Mouse (Mus musculus) limb, embryonic 14.5 days (tissue): ENCODE results near the gene Ksr2. TPM values are rescaled to one million over a fixed set of nuclear protein-coding genes. Genes with fewer than 3 reads are reported as not detected.

ENCODE experiments used
- ATAC-seq: fragments of 200-750 bp; cut with Nextera tagmentation; 2 replicates; pipeline ENCODE4 v1.8.0; 2017; ENCODE audit warnings: low read depth, moderate number of reproducible peaks, moderate TSS enrichment; ENCODE audit not compliant: low FRiP score
- DNase-seq: peaks from one replicate; pipeline ENCODE4 v3.0.0-alpha.2; 2015; ENCODE audit warnings: low spot score
- H3K27ac ChIP-seq: fragments of 300-500 bp; sonication (generic); replicated peaks from 2 replicates; pipeline ENCODE4 v1.5.1; 2014; ENCODE audit warnings: low read depth, mild to moderate bottlenecking, low read length, moderate library complexity, mixed read lengths
- H3K27me3 ChIP-seq: fragments of 300-500 bp; sonication (generic); 2 replicates; pipeline ENCODE4 v1.6.1; 2014; ENCODE audit warnings: low read length, mixed read lengths; ENCODE audit not compliant: control insufficient read depth, insufficient read depth
- H3K36me3 ChIP-seq: fragments of 300-500 bp; sonication (generic); 2 replicates; pipeline ENCODE4 v1.6.1; 2014; ENCODE audit warnings: mild to moderate bottlenecking, low read length, moderate library complexity, mixed read lengths; ENCODE audit not compliant: control insufficient read depth, insufficient read depth
- H3K4me1 ChIP-seq: fragments of 300-500 bp; sonication (generic); 2 replicates; pipeline ENCODE4 v1.6.1; 2014; ENCODE audit warnings: antibody characterized with exemption, low read length, mixed read lengths; ENCODE audit not compliant: control insufficient read depth, insufficient read depth
- H3K4me2 ChIP-seq: fragments of 300-500 bp; sonication (generic); replicated peaks from 2 replicates; pipeline ENCODE4 v1.6.1; 2014; ENCODE audit warnings: low read depth, mild to moderate bottlenecking, low read length, moderate library complexity; ENCODE audit not compliant: severe bottlenecking
- H3K4me3 ChIP-seq: fragments of 300-500 bp; sonication (generic); replicated peaks from 2 replicates; pipeline ENCODE4 v1.5.1; 2014; ENCODE audit warnings: low read length
- H3K9ac ChIP-seq: fragments of 300-500 bp; sonication (generic); 2 replicates; pipeline ENCODE4 v1.6.1; 2014; ENCODE audit warnings: mild to moderate bottlenecking, low read depth, low read length, moderate library complexity; ENCODE audit not compliant: severe bottlenecking
- H3K9me3 ChIP-seq: fragments of 300-500 bp; sonication (generic); 2 replicates; pipeline ENCODE4 v1.6.1; 2016; ENCODE audit warnings: low read length; ENCODE audit not compliant: control insufficient read depth
- POLR2A ChIP-seq: fragments of 200-500 bp; IDR thresholded peaks from 2 replicates; pipeline ENCODE4 v1.8.0; 2012; ENCODE audit warnings: inconsistent platforms, mild to moderate bottlenecking, moderate library complexity, borderline replicate concordance; ENCODE audit not compliant: insufficient read depth, insufficient read length; ENCODE audit errors: extremely low read depth
- WGBS: fragments of 180-500 bp; shearing (Covaris S2); extraction: QIAGEN DNeasy Blood & Tissue Kit; methylation state at CpG from one replicate; pipeline ENCODE4 v1.1.7; 2014; 5-methylcytosine and 5-hydroxymethylcytosine counted together
- polyA plus RNA-seq, 2 experiments: library from polyadenylated mRNA; depleted of rRNA in 1 of 2; stranded (reverse) in 1 of 2; unstranded in 1 of 2; fragments of >200 nt; fragmentation: Nextera tagmentation in 1 of 2; extraction: Ambion mirVana in 1 of 2; gene quantifications; 2 replicates each; pipeline versions ENCODE4 v1.2.1 to v1.2.3; 2012 to 2014

Gene Ksr2
- polyA plus RNA-seq, 2 experiments, result 0.08 to 0.13 TPM

GRCm38 (mm10) chr5:117516597-117516996, 102.8 kb downstream of the Ksr2 start:
- Histone ChIP-seq H3K4me1 (peaks cover 4% of the 10 kb centered on the region), H3K27me3 (no peaks in the 10 kb centered on the region), H3K4me3 (no peak overlapping the region), H3K9me3 (no peaks in the 10 kb centered on the region), H3K36me3 (no peaks in the 10 kb centered on the region), H3K4me2 (no peak overlapping the region), H3K9ac (no peak overlapping the region), H3K27ac (no peak overlapping the region)
- no peak for ATAC-seq
- no peak for TF ChIP-seq POLR2A
- peak; percentile 79 for DNase-seq
- 3% methylated on average over 8 of the region's 8 CpGs for WGBS

DNA sequence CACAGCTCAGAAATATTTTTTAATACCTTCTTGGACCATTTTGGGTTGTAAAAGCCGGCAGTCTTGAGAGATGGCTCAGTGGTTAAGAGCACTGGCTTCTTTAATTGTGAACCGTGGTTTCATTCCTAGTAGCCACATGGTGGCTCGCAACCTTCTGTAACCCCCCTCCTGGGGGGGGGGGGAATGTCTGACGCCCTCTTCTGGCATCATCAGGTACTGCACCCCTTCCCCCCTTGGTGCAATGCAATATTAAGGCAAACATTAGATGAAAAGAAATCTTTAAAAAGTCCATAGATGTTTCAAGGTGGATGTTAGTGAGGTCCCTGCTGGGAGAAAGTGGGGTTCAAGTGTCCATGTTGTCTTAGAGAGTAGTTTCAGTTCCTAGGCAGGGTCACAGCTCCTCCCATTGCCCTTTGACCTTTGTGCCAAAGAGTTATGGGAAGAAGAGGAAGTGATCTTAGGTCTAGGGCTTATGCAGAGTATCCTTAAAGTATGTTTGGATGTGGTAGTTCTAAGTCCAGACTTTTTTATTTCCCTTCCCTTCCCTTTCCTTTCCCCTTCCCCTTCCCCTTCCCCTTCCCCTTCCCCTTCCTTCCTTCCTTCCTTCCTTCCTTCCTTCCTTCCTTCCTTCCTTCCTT, 106.2 kb downstream of the Ksr2 start:
- ATAC-seq (no peak), DNase-seq (no peak)
- no peak overlapping the region for H3K4me3 ChIP-seq
- H3K4me2 ChIP-seq, result no peak overlapping the region
- no peak for TF ChIP-seq POLR2A
- no peaks in the 10 kb centered on the region for H3K36me3 ChIP-seq
- no peaks in the 10 kb centered on the region for H3K27me3 ChIP-seq
- no peak overlapping the region for H3K27ac ChIP-seq
- peaks cover 4% of the 10 kb centered on the region for H3K4me1 ChIP-seq
- no peaks in the 10 kb centered on the region for H3K9me3 ChIP-seq
- H3K9ac ChIP-seq, result no peak overlapping the region
- WGBS, result 28% methylated on average over 4 of the region's 4 CpGs

GRCm38 (mm10) chr5:117521156-117521555, 107.4 kb downstream of the Ksr2 start:
- ATAC-seq, result no peak
- no peak for DNase-seq
- Histone ChIP-seq H3K27ac (no peak overlapping the region), H3K36me3 (no peaks in the 10 kb centered on the region), H3K4me2 (no peak overlapping the region), H3K4me3 (no peak overlapping the region), H3K9ac (no peak overlapping the region), H3K4me1 (peaks cover 4% of the 10 kb centered on the region), H3K27me3 (no peaks in the 10 kb centered on the region), H3K9me3 (no peaks in the 10 kb centered on the region)
- 79% methylated on average over 4 of the region's 4 CpGs for WGBS
- no peak for TF ChIP-seq POLR2A

GRCm38 (mm10) chr5:117521701-117522100, 107.9 kb downstream of the Ksr2 start:
- Histone ChIP-seq H3K4me2 (no peak overlapping the region), H3K4me1 (peaks cover 4% of the 10 kb centered on the region), H3K36me3 (no peaks in the 10 kb centered on the region), H3K27me3 (no peaks in the 10 kb centered on the region), H3K9me3 (no peaks in the 10 kb centered on the region), H3K9ac (no peak overlapping the region), H3K27ac (no peak overlapping the region), H3K4me3 (no peak overlapping the region)
- DNase-seq, result no peak
- no peak for TF ChIP-seq POLR2A
- WGBS, result 85% methylated on average over 4 of the region's 4 CpGs
- no peak for ATAC-seq

- no peak overlapping the region for H3K4me2 ChIP-seq
- ATAC-seq, result no peak
- no peak for TF ChIP-seq POLR2A
- H3K27me3 ChIP-seq, result no peaks in the 10 kb centered on the region
- H3K9ac ChIP-seq, result no peak overlapping the region
- H3K4me3 ChIP-seq, result no peak overlapping the region
- no peak for DNase-seq
- no peaks in the 10 kb centered on the region for H3K9me3 ChIP-seq
- H3K4me1 ChIP-seq, result peaks cover 4% of the 10 kb centered on the region
- no peak overlapping the region for H3K27ac ChIP-seq
- H3K36me3 ChIP-seq, result no peaks in the 10 kb centered on the region
- WGBS, result 71% methylated on average over 4 of the region's 4 CpGs
Observed at GRCm38 (mm10) chr5:117522471-117522870, 108.7 kb downstream of the Ksr2 start.
